ENCODE assay signal across 18 mouse cellular contexts in genomic region chr13:103422997-103423396, GRCm38 (mm10).
"Had no signal": no experiment of that assay in that cellular context is flagged by ENCODE, and none has a peak within 500 bp of the region (broad histone marks: within the 10 kb centered on the region; RNA-seq: fewer than 3 reads in every experiment).

No protein-coding gene starts in this region.

- H3K27me3 ChIP-seq: embryonic facial prominence, embryonic 12.5 days; embryonic facial prominence, embryonic 13.5 days; forebrain, embryonic 12.5 days; forebrain, embryonic 15.5 days; heart, embryonic 12.5 days had no signal

- H3K4me3 ChIP-seq: embryonic facial prominence, embryonic 12.5 days; embryonic facial prominence, embryonic 13.5 days; erythroblast, embryonic 14.5 days; forebrain, embryonic 10.5 days; forebrain, embryonic 12.5 days; forebrain, embryonic 15.5 days; gastrocnemius, adult 2 months; heart, embryonic 10.5 days; heart, embryonic 12.5 days had no signal

- H3K27ac ChIP-seq: embryonic facial prominence, embryonic 12.5 days; embryonic facial prominence, embryonic 13.5 days; forebrain, embryonic 10.5 days; forebrain, embryonic 12.5 days; forebrain, embryonic 15.5 days; gastrocnemius, adult 2 months; heart, embryonic 10.5 days had no signal

- H3K9ac ChIP-seq: embryonic facial prominence, embryonic 12.5 days; embryonic facial prominence, embryonic 13.5 days; forebrain, embryonic 12.5 days; forebrain, embryonic 15.5 days; forebrain, postnatal 0 days; heart, embryonic 12.5 days had no signal

- H3K4me2 ChIP-seq: embryonic facial prominence, embryonic 12.5 days; embryonic facial prominence, embryonic 13.5 days; forebrain, embryonic 12.5 days; forebrain, embryonic 15.5 days; heart, embryonic 11.5 days; heart, embryonic 12.5 days had no signal

- H3K4me1 ChIP-seq: embryonic facial prominence, embryonic 12.5 days; forebrain, embryonic 10.5 days; forebrain, embryonic 12.5 days; heart, embryonic 10.5 days; heart, embryonic 12.5 days had no signal

- H3K9me3 ChIP-seq: embryonic facial prominence, embryonic 12.5 days; embryonic facial prominence, embryonic 13.5 days; forebrain, embryonic 10.5 days; forebrain, embryonic 12.5 days; forebrain, embryonic 15.5 days; heart, embryonic 10.5 days had no signal

- DNase-seq: cerebellum, adult 2 months; cerebellum, adult 8-10 months; cerebellum, adult 9-10 months; cerebellum, adult 9-11 months; cerebellum, postnatal 25 days; cerebellum, postnatal 36 days; embryo, embryonic 11 days had no signal

- H3K36me3 ChIP-seq: embryonic facial prominence, embryonic 12.5 days; embryonic facial prominence, embryonic 13.5 days; forebrain, embryonic 10.5 days; forebrain, embryonic 12.5 days; forebrain, embryonic 15.5 days; heart, embryonic 10.5 days; heart, embryonic 12.5 days had no signal
